Mouse (Mus musculus) urinary bladder, postnatal 14 days (tissue): ENCODE measurements around the gene Stox2.

Source experiments
- DNase-seq: peaks from one replicate; pipeline ENCODE4 v3.0.0; 2021; ENCODE audit warnings: low spot score

The Stox2 gene

GRCm38 (mm10) chr8:47354523-47355168 lies 91.5 kb downstream of the Stox2 start:
- DNase-seq, result peak; percentile 45

- peak; percentile 88 for DNase-seq
Observed at GRCm38 (mm10) chr8:47351914-47352701, 94.1 kb downstream of the Stox2 start.

- DNase-seq, result no peak
Observed at GRCm38 (mm10) chr8:47349082-47349481, 97.1 kb downstream of the Stox2 start.

DNA sequence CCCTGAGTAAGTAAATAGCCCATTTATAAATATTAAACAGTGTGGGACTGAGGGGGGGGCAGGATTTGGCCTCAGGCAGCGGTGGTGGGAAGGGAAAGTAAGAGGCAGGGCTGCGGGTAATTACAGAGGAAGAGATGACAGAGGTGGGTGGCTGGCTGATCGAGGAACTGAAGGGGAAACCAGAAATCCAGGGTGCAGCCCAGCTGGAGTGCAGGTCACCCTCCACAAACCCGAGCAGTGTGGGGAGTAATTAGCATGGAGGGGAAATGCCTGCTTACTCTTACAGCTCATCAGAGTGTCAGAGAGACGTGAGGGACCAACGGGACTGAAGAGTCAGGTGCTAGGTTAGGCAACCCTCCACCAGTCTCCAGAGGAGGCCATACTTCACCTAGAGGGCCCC lies 98.4 kb downstream of the Stox2 start:
- DNase-seq, result no peak

DNA sequence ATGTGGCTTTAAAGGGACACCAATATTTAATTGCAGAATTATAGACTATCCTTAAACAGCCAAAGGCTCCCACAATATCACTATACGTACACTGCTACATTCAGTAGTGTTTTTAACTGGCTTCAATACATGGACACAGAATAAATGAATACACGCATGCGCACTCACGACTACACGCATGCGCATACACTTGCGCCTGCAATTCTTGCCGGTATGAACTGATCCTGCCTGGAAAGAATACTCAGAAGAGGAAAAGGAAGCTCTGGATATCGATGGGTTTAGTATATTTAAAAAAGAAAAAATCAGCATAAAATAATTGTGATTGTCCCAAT lies 100.4 kb downstream of the Stox2 start:
- no peak for DNase-seq

DNA sequence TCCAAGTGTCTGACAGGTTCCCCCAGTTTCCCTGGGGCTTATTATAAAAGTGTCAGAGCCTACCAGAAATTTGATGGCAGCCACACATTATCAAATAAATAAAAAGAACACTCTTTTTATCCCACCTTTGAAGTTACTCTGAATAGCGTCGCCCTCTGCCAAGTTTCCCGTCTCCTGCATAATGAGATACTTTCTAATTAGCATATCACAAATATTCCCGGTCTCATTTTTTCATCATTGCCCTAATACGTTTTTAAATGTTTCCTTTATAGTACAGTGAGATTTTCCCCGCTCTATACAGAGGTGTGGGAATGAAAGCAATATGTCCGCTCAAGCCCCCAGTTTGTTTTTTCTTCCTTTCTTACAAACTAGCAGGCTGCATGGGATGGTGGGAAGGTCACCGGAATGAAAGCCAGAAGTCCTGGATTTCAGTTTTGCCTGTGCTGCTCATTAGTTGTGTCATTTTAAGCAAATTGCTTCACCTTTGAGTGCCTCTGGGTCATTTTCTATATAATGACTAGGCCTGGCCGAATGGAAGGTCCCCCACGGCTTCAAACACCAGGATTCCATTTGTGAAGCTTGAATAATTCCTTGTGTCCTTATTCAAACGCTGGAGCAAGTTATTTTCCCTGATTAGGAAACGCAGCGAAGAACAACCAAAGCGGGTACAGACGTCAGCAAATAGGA lies 100.9 kb downstream of the Stox2 start:
- DNase-seq, result no peak

- DNase-seq, result no peak
Observed at GRCm38 (mm10) chr8:47341474-47341873, 104.7 kb downstream of the Stox2 start.

GRCm38 (mm10) chr8:47338691-47339323 lies 107.4 kb downstream of the Stox2 start:
- no peak for DNase-seq

DNA sequence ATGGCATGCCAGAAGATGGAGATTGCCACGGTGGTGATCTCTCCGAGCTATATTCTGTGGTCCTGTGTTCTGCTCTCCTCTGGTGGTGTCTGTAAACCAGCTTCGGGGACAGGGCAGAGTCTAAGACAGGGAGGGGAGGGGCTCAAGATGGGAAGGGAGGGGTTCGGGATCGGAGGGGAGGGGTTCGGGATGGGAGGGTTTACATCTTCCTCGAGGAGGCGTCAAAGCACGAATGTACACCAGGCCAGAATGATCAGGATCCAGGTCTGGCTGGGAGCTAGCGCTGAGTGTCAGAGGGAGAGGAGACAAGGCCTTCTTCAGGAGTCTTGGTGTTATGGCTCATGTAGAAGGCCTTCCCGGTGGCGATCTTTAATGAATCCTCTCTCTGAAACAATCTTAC lies 109.7 kb downstream of the Stox2 start:
- DNase-seq, result no peak

GRCm38 (mm10) chr8:47335940-47336339 lies 110.2 kb downstream of the Stox2 start:
- no peak for DNase-seq

GRCm38 (mm10) chr8:47334223-47334757 lies 111.9 kb downstream of the Stox2 start:
- peak; percentile 60 for DNase-seq

DNA sequence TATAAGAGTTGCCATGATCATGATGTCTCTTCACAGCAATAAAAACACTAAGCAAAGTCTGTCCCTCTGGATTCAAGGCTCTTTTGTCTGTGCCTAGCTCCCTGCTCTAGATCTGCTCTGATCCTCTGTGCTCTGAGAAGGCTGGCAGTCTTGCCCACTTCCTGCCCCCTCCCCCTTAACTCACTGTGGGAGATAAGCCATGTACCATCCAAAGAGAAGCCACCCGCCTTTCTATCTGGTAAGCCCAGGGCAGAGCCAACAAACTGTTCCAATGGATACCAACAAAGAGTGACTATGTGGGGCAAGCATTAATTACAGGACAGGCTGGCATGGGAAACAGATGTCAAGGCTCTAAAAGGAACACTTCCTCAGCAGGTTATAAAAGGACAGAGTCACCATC lies 113.2 kb downstream of the Stox2 start:
- DNase-seq, result no peak

GRCm38 (mm10) chr8:47330982-47331381 lies 115.2 kb downstream of the Stox2 start:
- DNase-seq, result no peak

DNA sequence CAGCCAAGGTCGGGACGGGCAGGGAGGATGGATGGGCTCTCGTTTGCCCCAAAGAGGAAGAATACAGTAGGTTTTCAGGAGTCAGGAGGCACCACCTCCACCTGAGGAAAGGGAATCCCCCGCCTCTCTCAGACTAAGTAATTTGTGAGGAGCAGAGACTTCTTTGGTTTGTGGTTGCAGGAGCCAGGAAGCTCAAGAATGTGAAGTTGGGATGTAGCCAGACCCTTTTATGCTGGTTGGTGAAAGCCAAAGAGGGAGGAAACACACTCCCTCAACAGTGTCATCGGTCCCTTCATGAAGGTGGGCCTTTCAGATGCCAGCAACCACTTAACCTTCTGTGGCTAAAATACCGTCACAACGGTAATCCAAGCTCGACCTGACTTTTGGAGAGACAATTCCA lies 119.8 kb downstream of the Stox2 start:
- DNase-seq, result no peak

GRCm38 (mm10) chr8:47324117-47324820 lies 121.9 kb downstream of the Stox2 start:
- DNase-seq, result no peak

DNA sequence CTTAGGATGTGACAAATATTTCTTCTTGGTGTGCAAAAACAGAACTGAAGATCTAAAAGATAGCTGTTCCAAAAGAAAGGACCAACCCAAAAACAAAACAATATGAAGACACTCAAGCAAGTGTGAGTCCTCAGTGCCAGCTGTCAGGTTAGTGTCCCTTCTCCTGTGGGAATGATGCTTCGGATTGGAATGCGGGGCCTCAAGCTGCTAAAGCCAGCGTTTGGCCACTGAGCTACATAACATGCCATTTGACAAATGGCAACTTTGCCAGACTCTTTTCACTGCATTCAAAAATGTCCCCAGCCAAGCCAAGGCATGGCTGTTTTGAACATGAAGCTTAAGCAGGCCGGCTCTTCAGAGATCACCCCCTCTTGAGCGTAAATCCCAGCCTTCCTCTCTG lies 124.9 kb downstream of the Stox2 start:
- no peak for DNase-seq

DNA sequence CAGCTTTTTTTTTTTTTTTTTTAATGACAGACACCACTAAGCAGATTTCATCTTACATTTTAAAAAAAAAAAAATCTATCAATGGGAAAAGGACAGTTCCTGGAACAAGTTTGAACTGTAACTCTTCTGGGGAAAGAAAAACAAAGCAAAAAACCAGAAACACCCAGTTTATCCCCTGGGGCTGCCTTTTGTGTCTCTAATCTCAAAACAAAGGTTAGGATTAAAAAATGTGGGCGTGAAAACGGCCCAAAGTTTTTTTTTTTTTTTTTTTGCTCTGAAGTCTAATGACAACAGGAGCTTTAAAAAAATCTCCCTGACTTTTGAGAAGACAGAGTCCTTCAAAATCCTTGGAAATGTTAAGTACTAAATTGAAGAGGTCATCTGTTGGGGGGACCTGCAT lies 125.5 kb downstream of the Stox2 start:
- no peak for DNase-seq

DNA sequence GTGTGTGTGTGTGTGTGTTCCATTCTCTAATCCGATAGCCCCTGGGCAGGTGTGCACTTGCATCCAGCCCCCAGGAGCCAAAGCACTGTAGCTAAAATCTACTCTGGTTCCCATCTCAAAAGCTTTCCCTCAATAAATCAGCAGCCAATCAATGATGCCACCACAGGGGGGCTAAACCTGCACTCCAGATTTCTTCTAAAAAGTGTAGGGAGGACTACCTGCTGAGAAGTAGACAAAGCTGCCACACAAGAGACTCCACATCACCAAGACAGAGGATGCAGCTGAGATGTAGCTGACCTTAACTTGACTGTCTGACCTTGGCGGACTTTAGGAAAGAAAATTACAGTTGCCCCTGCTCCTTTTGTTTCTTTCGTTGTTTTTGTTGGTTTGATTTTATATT lies 127.7 kb downstream of the Stox2 start:
- DNase-seq, result no peak

GRCm38 (mm10) chr8:47308176-47308575 lies 138.0 kb downstream of the Stox2 start:
- no peak for DNase-seq

DNA sequence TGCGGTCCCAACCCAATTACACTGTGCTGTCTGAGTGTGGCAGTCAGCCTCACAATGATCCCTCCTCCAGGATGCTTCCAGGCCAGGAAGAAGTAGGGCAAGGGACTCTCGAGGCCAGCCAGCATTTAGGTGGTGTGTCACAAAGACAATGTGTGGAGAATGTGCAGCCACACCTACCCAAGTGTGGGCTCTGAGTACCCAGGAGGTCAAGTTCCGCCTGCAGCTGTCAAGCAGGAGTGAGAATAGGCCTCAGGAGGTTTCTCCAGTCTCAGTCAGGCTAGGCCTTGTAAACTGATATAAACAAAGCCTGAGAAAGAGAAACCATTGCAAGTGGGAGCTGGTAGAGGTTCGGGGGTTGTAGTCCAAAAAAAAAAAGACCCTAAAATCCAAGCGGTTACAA lies 139.8 kb downstream of the Stox2 start:
- no peak for DNase-seq

DNA sequence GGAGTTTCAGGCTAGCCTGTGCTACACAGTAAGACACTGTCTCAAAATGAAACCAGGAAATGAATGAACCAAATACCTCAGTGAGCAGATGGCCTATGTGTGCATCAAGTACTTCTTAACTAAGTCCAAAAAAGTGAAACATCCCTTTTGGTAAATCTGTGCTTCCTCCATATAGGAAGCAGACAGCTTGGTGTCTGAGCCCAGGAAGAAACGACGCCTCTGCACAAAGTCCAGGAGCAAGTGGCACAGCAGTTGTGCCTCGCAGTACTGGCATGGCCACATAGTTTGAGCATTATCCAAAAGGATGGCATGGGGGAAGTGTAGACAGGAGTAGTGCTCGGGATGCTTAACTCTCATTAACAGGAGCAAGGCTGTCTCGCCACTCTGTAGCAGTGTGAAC lies 140.3 kb downstream of the Stox2 start:
- no peak for DNase-seq

- no peak for DNase-seq
Observed at GRCm38 (mm10) chr8:47298460-47298859, 147.7 kb downstream of the Stox2 start.
